Mouse (Mus musculus): ENCODE results near the gene Slc35f3. TPM values are rescaled to one million over a fixed set of nuclear protein-coding genes. Genes with fewer than 3 reads are reported as not detected.
"Not testable (repeated sequence)": the region's sequence is repeated elsewhere in the genome, so short reads cannot be mapped to it uniquely, and the experiment has no call there.

Slc35f3 gene
- polyA plus RNA-seq, 1 experiment from 2014 or later, result 0.08 TPM

DNA sequence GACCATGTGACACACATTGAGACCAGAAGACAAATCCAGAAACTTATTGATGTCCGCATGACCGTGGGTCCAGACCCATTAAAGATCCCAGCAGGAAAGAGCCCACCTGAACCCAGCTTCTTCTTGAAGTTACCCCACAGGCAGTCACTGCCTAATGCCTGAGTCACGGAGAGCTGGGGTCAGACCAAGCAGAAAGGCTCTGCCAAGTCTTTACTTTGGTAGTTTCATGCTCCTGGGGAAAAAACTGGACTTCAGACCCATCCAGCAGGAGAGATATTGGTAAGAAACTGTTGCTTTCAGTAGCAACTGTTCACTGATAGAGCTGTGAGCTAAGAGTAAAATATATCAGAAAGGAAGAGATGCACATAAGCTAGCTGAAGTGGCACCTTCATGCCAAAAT lies 73.5 kb downstream of the Slc35f3 start:
- Histone ChIP-seq H3K27me3 (replicated peaks) (peaks cover 2% of the 10 kb centered on the region; the same call in 1 of the 2 replicates), H3K4me3 (no peak overlapping the region), H3K9ac (no peak overlapping the region), H3K9me3 (replicated peaks) (no peaks in the 10 kb centered on the region), H3K36me3 (no peaks in the 10 kb centered on the region), H3K4me2 (no peak overlapping the region), H3K4me1 (replicated peaks) (no peaks in the 10 kb centered on the region), H3K27ac (ENCODE audit: poor library complexity, severe bottlenecking) (no peak overlapping the region)
- ATAC-seq (ENCODE audit: insufficient number of reproducible peaks, low FRiP score), result no peak
- WGBS, result 81% methylated on average over 3 of the region's 3 CpGs

DNA sequence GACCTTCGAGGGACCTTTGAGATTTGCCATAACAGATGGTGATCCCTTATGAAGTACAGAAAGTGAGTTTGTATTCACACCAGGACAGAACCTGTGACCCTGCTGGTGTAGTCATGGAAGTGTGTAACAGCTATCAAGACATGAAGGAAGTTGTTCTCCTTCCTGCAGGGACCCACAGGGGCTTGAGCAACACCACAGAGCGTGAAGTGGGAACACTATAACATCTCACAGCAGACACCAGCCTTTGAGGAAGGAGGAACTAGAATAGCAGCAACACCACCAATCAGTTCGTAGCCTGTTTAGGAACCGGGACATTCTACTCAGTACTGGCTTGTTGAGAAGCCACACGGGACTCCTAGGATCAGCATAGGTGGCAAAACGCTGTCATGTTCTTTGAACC lies 81.2 kb downstream of the Slc35f3 start:
- Histone ChIP-seq H3K36me3 (no peaks in the 10 kb centered on the region), H3K9ac (no peak overlapping the region), H3K4me3 (no peak overlapping the region), H3K27me3 (replicated peaks) (peaks cover 7% of the 10 kb centered on the region; the same call in 1 of the 2 replicates), H3K27ac (ENCODE audit: poor library complexity, severe bottlenecking) (no peak overlapping the region), H3K4me1 (replicated peaks) (no peaks in the 10 kb centered on the region), H3K9me3 (replicated peaks) (no peaks in the 10 kb centered on the region), H3K4me2 (no peak overlapping the region)
- WGBS, result 77% methylated on average over 6 of the region's 6 CpGs
- ATAC-seq (ENCODE audit: insufficient number of reproducible peaks, low FRiP score), result no peak

GRCm38 (mm10) chr8:126380141-126380540 lies 81.8 kb downstream of the Slc35f3 start:
- Histone ChIP-seq H3K9me3 (replicated peaks) (no peaks in the 10 kb centered on the region), H3K36me3 (no peaks in the 10 kb centered on the region), H3K9ac (no peak overlapping the region), H3K4me1 (replicated peaks) (no peaks in the 10 kb centered on the region), H3K4me2 (no peak overlapping the region), H3K27me3 (replicated peaks) (0 out of 2 replicates have a peak, but pooled peaks cover 7% of the 10 kb centered on the region), H3K27ac (ENCODE audit: poor library complexity, severe bottlenecking) (no peak overlapping the region), H3K4me3 (no peak overlapping the region)
- 43% methylated on average over 2 of the region's 2 CpGs for WGBS
- ATAC-seq (ENCODE audit: insufficient number of reproducible peaks, low FRiP score), result no peak

DNA sequence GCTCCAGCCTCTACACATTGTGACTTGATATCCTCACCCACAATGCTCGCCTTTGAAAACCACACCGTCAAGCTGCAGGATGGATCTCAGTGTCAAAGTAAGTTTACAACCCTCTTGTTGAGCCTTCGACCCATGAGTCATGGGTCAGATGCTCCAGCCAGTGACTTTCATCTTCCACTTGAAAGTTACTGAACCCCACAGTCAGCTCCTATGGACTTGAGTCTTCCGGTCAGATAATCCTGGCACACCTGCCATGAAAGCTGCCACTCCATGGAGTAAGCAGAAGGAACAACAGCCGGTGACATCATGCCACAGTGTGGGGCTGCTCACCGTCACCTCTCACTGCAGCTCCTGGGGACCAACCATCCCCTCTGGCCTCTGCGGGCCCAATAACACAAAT lies 82.9 kb downstream of the Slc35f3 start:
- H3K27me3 ChIP-seq (replicated peaks), result peaks cover 7% of the 10 kb centered on the region; the same call in 1 of the 2 replicates

DNA sequence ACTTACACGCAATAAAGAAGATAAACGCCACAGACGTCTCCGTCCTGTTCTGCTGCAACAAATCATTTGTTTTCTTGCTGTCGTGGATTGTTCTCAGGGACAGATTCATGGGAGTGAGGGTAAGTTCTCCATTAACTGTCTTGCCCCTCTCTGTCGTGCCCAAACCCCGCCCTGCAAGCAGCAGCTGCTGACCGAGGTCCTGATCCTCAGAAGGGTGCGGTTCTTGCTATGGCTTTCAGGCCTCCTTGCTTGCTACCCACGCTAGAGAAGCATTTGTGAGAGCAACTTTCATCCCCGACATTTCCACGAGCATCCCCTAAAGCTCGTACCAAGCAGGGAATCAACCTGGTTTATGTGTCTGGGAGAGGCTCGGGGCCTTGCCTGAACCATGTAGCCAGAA lies 83.9 kb downstream of the Slc35f3 start:
- WGBS, result 33% methylated on average over 14 of the region's 14 CpGs
- H3K4me1 ChIP-seq (replicated peaks), result no peaks in the 10 kb centered on the region
- H3K4me2 ChIP-seq, result no peak overlapping the region
- no peak overlapping the region for H3K4me3 ChIP-seq
- no peak for ATAC-seq (ENCODE audit: insufficient number of reproducible peaks, low FRiP score)
- H3K27me3 ChIP-seq (replicated peaks), result peaks cover 3% of the 10 kb centered on the region; the same call in 1 of the 2 replicates
- no peak overlapping the region for H3K27ac ChIP-seq (ENCODE audit: poor library complexity, severe bottlenecking)
- H3K9ac ChIP-seq, result no peak overlapping the region
- H3K9me3 ChIP-seq (replicated peaks), result no peaks in the 10 kb centered on the region
- no peaks in the 10 kb centered on the region for H3K36me3 ChIP-seq

More for the DNA sequence above, 82.9 kb downstream of the Slc35f3 start:
- Histone ChIP-seq H3K4me3 (no peak overlapping the region), H3K9me3 (replicated peaks) (no peaks in the 10 kb centered on the region), H3K36me3 (no peaks in the 10 kb centered on the region), H3K4me2 (no peak overlapping the region), H3K4me1 (replicated peaks) (no peaks in the 10 kb centered on the region), H3K27ac (ENCODE audit: poor library complexity, severe bottlenecking) (no peak overlapping the region), H3K9ac (no peak overlapping the region)
- WGBS, result 76% methylated on average over 7 of the region's 7 CpGs
- ATAC-seq (ENCODE audit: insufficient number of reproducible peaks, low FRiP score), result no peak

DNA sequence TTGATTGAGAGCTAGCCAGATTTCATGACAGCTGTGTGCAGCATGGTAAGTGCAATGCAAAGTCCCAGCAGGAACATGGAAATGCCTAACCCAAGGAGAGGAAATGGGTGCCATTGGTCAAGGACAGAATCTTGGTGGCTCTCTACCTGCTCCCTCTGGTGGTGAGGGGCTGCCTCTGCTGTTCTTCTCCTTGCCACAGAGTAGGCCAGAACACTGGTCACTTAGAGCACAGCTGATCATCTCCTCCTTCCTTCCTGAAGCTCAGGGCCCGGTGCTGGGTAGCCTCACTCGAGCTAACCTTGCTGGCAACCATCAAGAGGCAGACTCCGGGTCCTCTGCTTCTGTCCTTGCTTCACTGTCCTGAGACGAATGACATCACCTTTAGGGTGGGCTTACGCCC lies 84.4 kb downstream of the Slc35f3 start:
- peaks cover 3% of the 10 kb centered on the region; the same call in 1 of the 2 replicates for H3K27me3 ChIP-seq (replicated peaks)
- no peaks in the 10 kb centered on the region for H3K9me3 ChIP-seq (replicated peaks)
- no peaks in the 10 kb centered on the region for H3K4me1 ChIP-seq (replicated peaks)
- 41% methylated on average over 5 of the region's 5 CpGs for WGBS
- H3K4me2 ChIP-seq, result no peak overlapping the region
- H3K4me3 ChIP-seq, result no peak overlapping the region
- H3K36me3 ChIP-seq, result no peaks in the 10 kb centered on the region
- H3K27ac ChIP-seq (ENCODE audit: poor library complexity, severe bottlenecking), result no peak overlapping the region
- no peak overlapping the region for H3K9ac ChIP-seq
- no peak for ATAC-seq (ENCODE audit: insufficient number of reproducible peaks, low FRiP score)

GRCm38 (mm10) chr8:126387566-126387965 lies 89.2 kb downstream of the Slc35f3 start:
- no peak overlapping the region for H3K4me2 ChIP-seq
- no peaks in the 10 kb centered on the region; the same call in 1 of the 2 replicates for H3K27me3 ChIP-seq (replicated peaks)
- ATAC-seq (ENCODE audit: insufficient number of reproducible peaks, low FRiP score), result no peak
- H3K4me1 ChIP-seq (replicated peaks), result no peaks in the 10 kb centered on the region
- no peaks in the 10 kb centered on the region for H3K36me3 ChIP-seq
- H3K4me3 ChIP-seq, result no peak overlapping the region
- H3K27ac ChIP-seq (ENCODE audit: poor library complexity, severe bottlenecking), result no peak overlapping the region
- H3K9ac ChIP-seq, result no peak overlapping the region
- WGBS, result 79% methylated on average over 4 of the region's 4 CpGs
- H3K9me3 ChIP-seq (replicated peaks), result no peaks in the 10 kb centered on the region

DNA sequence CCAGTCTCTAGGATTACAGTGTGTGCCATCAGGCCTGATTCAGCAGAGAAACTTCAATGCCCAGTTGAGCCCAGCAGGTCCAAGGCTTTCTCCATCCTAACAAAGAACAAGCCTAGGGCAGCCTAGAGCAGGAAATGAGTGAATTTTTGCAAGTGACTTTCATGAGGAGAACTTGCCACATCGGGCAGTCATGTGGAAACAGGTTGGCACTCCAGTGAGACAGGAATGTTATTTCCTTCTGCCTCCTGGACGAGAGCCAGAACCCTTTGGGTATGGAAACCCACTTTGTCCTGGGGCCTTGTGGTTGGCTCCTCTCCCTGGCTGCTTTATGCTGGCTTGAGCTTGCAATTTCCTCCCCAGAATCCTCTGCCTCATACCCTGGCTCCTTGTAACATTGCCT lies 93.2 kb downstream of the Slc35f3 start:
- Histone ChIP-seq H3K9me3 (replicated peaks) (no peaks in the 10 kb centered on the region), H3K4me2 (no peak overlapping the region), H3K4me3 (no peak overlapping the region), H3K4me1 (replicated peaks) (no peaks in the 10 kb centered on the region), H3K9ac (no peak overlapping the region), H3K36me3 (no peaks in the 10 kb centered on the region), H3K27ac (ENCODE audit: poor library complexity, severe bottlenecking) (no peak overlapping the region), H3K27me3 (replicated peaks) (peaks cover 3% of the 10 kb centered on the region; the same call in 1 of the 2 replicates)
- WGBS, result 47% methylated on average over 2 of the region's 2 CpGs
- no peak for ATAC-seq (ENCODE audit: insufficient number of reproducible peaks, low FRiP score)

DNA sequence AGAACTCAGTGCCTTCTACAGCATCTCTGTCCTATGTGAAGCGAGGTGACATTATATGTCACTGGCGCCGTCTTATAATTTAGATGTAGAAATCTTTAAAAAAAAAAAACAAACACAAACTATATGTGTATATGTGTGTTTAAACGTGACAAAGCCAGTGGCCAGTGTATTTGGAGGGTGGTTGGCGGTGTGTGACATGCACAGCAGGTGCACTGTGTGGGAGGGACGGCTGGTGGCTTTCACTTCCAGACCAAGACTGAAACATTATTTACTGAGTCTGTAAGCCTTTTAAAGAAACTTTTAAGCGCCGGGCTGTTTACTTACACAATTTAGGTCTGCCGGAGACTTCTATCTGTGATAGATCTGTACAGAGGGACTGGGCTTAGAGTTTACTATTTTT lies 97.0 kb downstream of the Slc35f3 start:
- no peaks in the 10 kb centered on the region for H3K36me3 ChIP-seq
- H3K4me3 ChIP-seq, result no peak overlapping the region
- no peak for ATAC-seq (ENCODE audit: insufficient number of reproducible peaks, low FRiP score)
- H3K4me2 ChIP-seq, result no peak overlapping the region
- 79% methylated on average over 9 of the region's 9 CpGs for WGBS
- no peaks in the 10 kb centered on the region for H3K4me1 ChIP-seq (replicated peaks)
- peaks cover 6% of the 10 kb centered on the region; the same call in 1 of the 2 replicates for H3K27me3 ChIP-seq (replicated peaks)
- no peaks in the 10 kb centered on the region for H3K9me3 ChIP-seq (replicated peaks)
- no peak overlapping the region for H3K9ac ChIP-seq
- no peak overlapping the region for H3K27ac ChIP-seq (ENCODE audit: poor library complexity, severe bottlenecking)

GRCm38 (mm10) chr8:126395917-126396316 lies 97.6 kb downstream of the Slc35f3 start:
- ATAC-seq (ENCODE audit: insufficient number of reproducible peaks, low FRiP score), result no peak
- Histone ChIP-seq H3K9me3 (replicated peaks) (no peaks in the 10 kb centered on the region), H3K27me3 (replicated peaks) (peaks cover 6% of the 10 kb centered on the region; the same call in 1 of the 2 replicates), H3K9ac (no peak overlapping the region), H3K4me2 (no peak overlapping the region), H3K27ac (ENCODE audit: poor library complexity, severe bottlenecking) (no peak overlapping the region), H3K4me3 (no peak overlapping the region), H3K4me1 (replicated peaks) (no peaks in the 10 kb centered on the region), H3K36me3 (no peaks in the 10 kb centered on the region)
- WGBS, result 70% methylated on average over 5 of the region's 5 CpGs

DNA sequence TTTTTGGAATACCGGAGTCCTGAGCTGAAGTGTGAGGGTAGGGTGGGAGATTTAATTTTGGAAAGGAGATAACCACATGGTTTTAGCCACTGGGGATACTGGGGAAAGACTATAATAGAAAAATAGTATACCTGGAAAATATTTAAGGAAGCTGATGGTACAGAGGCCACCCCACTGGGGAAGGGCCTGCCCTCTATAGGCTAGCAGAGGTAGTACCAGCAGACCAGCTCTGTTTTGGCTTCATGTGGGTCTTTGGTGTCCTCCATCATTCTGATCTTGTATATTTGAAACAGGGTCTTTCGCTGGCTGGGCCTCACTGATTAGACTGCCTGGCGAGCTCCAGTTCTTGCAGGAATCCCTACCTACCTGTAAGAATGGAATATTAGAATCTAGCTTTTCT lies 100.0 kb downstream of the Slc35f3 start:
- H3K4me1 ChIP-seq (replicated peaks), result no peaks in the 10 kb centered on the region
- no peak for ATAC-seq (ENCODE audit: insufficient number of reproducible peaks, low FRiP score)
- H3K27ac ChIP-seq (ENCODE audit: poor library complexity, severe bottlenecking), result no peak overlapping the region
- H3K4me3 ChIP-seq, result no peak overlapping the region
- WGBS, result 69% methylated on average over 3 of the region's 3 CpGs
- H3K9ac ChIP-seq, result no peak overlapping the region
- peaks cover 9% of the 10 kb centered on the region; the same call in 1 of the 2 replicates for H3K27me3 ChIP-seq (replicated peaks)
- no peaks in the 10 kb centered on the region for H3K36me3 ChIP-seq
- H3K9me3 ChIP-seq (replicated peaks), result no peaks in the 10 kb centered on the region
- H3K4me2 ChIP-seq, result no peak overlapping the region

DNA sequence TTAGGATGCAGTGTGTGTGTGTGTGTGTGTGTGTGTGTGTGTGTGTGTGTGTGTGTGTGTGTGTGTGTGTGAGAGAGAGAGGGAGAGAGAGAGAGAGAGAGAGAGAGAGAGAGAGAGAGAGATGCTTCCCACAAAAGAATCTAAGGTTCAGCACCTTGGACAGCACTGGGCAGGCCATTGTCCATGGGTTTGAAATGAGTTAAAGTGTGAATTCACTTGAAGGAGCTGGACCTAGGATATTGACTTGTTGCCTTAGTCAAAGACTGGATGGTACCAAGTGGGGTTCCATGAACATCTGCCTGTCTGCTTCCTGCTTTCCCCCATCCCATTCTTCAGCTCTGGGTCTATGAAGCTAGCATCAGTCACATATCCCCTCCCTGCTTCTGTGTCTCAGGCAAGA lies 106.2 kb downstream of the Slc35f3 start:
- H3K4me2 ChIP-seq; H3K4me1 ChIP-seq (replicated peaks); H3K27me3 ChIP-seq (replicated peaks); H3K4me3 ChIP-seq; H3K9me3 ChIP-seq (replicated peaks); H3K36me3 ChIP-seq; H3K9ac ChIP-seq; H3K27ac ChIP-seq (ENCODE audit: poor library complexity, severe bottlenecking); ATAC-seq (ENCODE audit: insufficient number of reproducible peaks, low FRiP score): not testable (repeated sequence)
